Mouse (Mus musculus): ENCODE measurements around the gene Liph. TPM values are rescaled to one million over a fixed set of nuclear protein-coding genes. Genes with fewer than 3 reads are reported as not detected.

The Liph gene
- polyA plus RNA-seq, 1 experiment from 2014 or later: 0.68 TPM

- no peak for DNase-seq (ENCODE audit: low spot score)
- Histone ChIP-seq H3K9ac (no peak overlapping the region), H3K4me2 (replicated peaks) (no peak overlapping the region), H3K36me3 (replicated peaks; ENCODE audit: control insufficient read depth, insufficient read depth) (no peaks in the 10 kb centered on the region), H3K4me3 (replicated peaks; ENCODE audit: low read length) (no peak overlapping the region), H3K27ac (no peak overlapping the region), H3K4me1 (replicated peaks; ENCODE audit: control insufficient read depth, insufficient read depth, low read length) (no peaks in the 10 kb centered on the region), H3K27me3 (ENCODE audit: control insufficient read depth, insufficient read depth, low read length) (no peaks in the 10 kb centered on the region), H3K9me3 (ENCODE audit: control insufficient read depth, low read length) (no peaks in the 10 kb centered on the region)
- ATAC-seq (ENCODE audit: low FRiP score): no peak
- 91% methylated on average over 12 of the region's 12 CpGs for WGBS
These were observed 11.4 kb downstream of the Liph start for GRCm38 (mm10) chr16:21984091-21984490.

GRCm38 (mm10) chr16:21983581-21983980 lies 11.9 kb downstream of the Liph start:
- DNase-seq (ENCODE audit: low spot score): no peak
- Histone ChIP-seq H3K36me3 (replicated peaks; ENCODE audit: control insufficient read depth, insufficient read depth) (no peaks in the 10 kb centered on the region), H3K4me1 (replicated peaks; ENCODE audit: control insufficient read depth, insufficient read depth, low read length) (no peaks in the 10 kb centered on the region)

GRCm38 (mm10) chr16:21983146-21983545 lies 12.3 kb downstream of the Liph start:
- ATAC-seq (ENCODE audit: low FRiP score): no peak

More at GRCm38 (mm10) chr16:21983581-21983980, 11.9 kb downstream of the Liph start:
- H3K27me3 ChIP-seq (ENCODE audit: control insufficient read depth, insufficient read depth, low read length): no peaks in the 10 kb centered on the region
- no peak overlapping the region for H3K4me2 ChIP-seq (replicated peaks)
- WGBS: 88% methylated on average over 4 of the region's 4 CpGs
- no peak overlapping the region for H3K9ac ChIP-seq
- no peak for ATAC-seq (ENCODE audit: low FRiP score)
- H3K9me3 ChIP-seq (ENCODE audit: control insufficient read depth, low read length): no peaks in the 10 kb centered on the region
- no peak overlapping the region for H3K4me3 ChIP-seq (replicated peaks; ENCODE audit: low read length)
- H3K27ac ChIP-seq: no peak overlapping the region

GRCm38 (mm10) chr16:21977347-21977746 lies 18.1 kb downstream of the Liph start:
- H3K4me2 ChIP-seq (replicated peaks): no peak overlapping the region
- DNase-seq (ENCODE audit: low spot score) (no peak), ATAC-seq (ENCODE audit: low FRiP score) (no peak)
- no peaks in the 10 kb centered on the region for H3K9me3 ChIP-seq (ENCODE audit: control insufficient read depth, low read length)
- H3K9ac ChIP-seq: no peak overlapping the region
- H3K4me1 ChIP-seq (replicated peaks; ENCODE audit: control insufficient read depth, insufficient read depth, low read length): no peaks in the 10 kb centered on the region; the same call in 1 of the 2 replicates
- H3K4me3 ChIP-seq (replicated peaks; ENCODE audit: low read length): no peak overlapping the region
- no peaks in the 10 kb centered on the region for H3K27me3 ChIP-seq (ENCODE audit: control insufficient read depth, insufficient read depth, low read length)
- no peak overlapping the region for H3K27ac ChIP-seq
- 89% methylated on average over 5 of the region's 5 CpGs for WGBS
- no peaks in the 10 kb centered on the region for H3K36me3 ChIP-seq (replicated peaks; ENCODE audit: control insufficient read depth, insufficient read depth)

More at GRCm38 (mm10) chr16:21983146-21983545, 12.3 kb downstream of the Liph start:
- no peaks in the 10 kb centered on the region for H3K36me3 ChIP-seq (replicated peaks; ENCODE audit: control insufficient read depth, insufficient read depth)
- H3K4me2 ChIP-seq (replicated peaks): no peak overlapping the region
- no peak for DNase-seq (ENCODE audit: low spot score)
- 94% methylated on average over 9 of the region's 9 CpGs for WGBS
- H3K27me3 ChIP-seq (ENCODE audit: control insufficient read depth, insufficient read depth, low read length): no peaks in the 10 kb centered on the region
- no peaks in the 10 kb centered on the region for H3K4me1 ChIP-seq (replicated peaks; ENCODE audit: control insufficient read depth, insufficient read depth, low read length)
- no peak overlapping the region for H3K4me3 ChIP-seq (replicated peaks; ENCODE audit: low read length)
- no peak overlapping the region for H3K27ac ChIP-seq
- no peak overlapping the region for H3K9ac ChIP-seq
- no peaks in the 10 kb centered on the region for H3K9me3 ChIP-seq (ENCODE audit: control insufficient read depth, low read length)

- Histone ChIP-seq H3K36me3 (replicated peaks; ENCODE audit: control insufficient read depth, insufficient read depth) (no peaks in the 10 kb centered on the region), H3K4me1 (replicated peaks; ENCODE audit: control insufficient read depth, insufficient read depth, low read length) (no peaks in the 10 kb centered on the region; the same call in 1 of the 2 replicates), H3K27ac (no peak overlapping the region), H3K9ac (peak overlapping the region; percentile 22; the same call in 1 of the 2 replicates), H3K4me2 (replicated peaks) (peak overlapping the region; percentile 41), H3K27me3 (ENCODE audit: control insufficient read depth, insufficient read depth, low read length) (no peaks in the 10 kb centered on the region), H3K9me3 (ENCODE audit: control insufficient read depth, low read length) (no peaks in the 10 kb centered on the region), H3K4me3 (replicated peaks; ENCODE audit: low read length) (no peak overlapping the region)
- 2% methylated on average over 16 of the region's 16 CpGs for WGBS
- DNase-seq (ENCODE audit: low spot score) (no peak), ATAC-seq (ENCODE audit: low FRiP score) (no peak)
These were observed 19.3 kb downstream of the Liph start for GRCm38 (mm10) chr16:21976203-21976602.

- no peak for ATAC-seq (ENCODE audit: low FRiP score)
- no peak overlapping the region for H3K27ac ChIP-seq
These were observed 24.0 kb downstream of the Liph start for GRCm38 (mm10) chr16:21971446-21971845.

GRCm38 (mm10) chr16:21970536-21970935 lies 24.9 kb downstream of the Liph start:
- H3K4me2 ChIP-seq (replicated peaks): no peak overlapping the region
- H3K9me3 ChIP-seq (ENCODE audit: control insufficient read depth, low read length): no peaks in the 10 kb centered on the region
- no peak for ATAC-seq (ENCODE audit: low FRiP score)
- DNase-seq (ENCODE audit: low spot score): no peak
- no peaks in the 10 kb centered on the region for H3K36me3 ChIP-seq (replicated peaks; ENCODE audit: control insufficient read depth, insufficient read depth)
- H3K9ac ChIP-seq: no peak overlapping the region
- H3K27me3 ChIP-seq (ENCODE audit: control insufficient read depth, insufficient read depth, low read length): no peaks in the 10 kb centered on the region
- H3K4me1 ChIP-seq (replicated peaks; ENCODE audit: control insufficient read depth, insufficient read depth, low read length): no peaks in the 10 kb centered on the region
- no peak overlapping the region for H3K27ac ChIP-seq
- no peak overlapping the region for H3K4me3 ChIP-seq (replicated peaks; ENCODE audit: low read length)
- WGBS: 87% methylated on average over 6 of the region's 6 CpGs

More at GRCm38 (mm10) chr16:21971446-21971845, 24.0 kb downstream of the Liph start:
- Histone ChIP-seq H3K4me1 (replicated peaks; ENCODE audit: control insufficient read depth, insufficient read depth, low read length) (no peaks in the 10 kb centered on the region; the same call in 1 of the 2 replicates), H3K36me3 (replicated peaks; ENCODE audit: control insufficient read depth, insufficient read depth) (no peaks in the 10 kb centered on the region), H3K9ac (no peak overlapping the region), H3K27me3 (ENCODE audit: control insufficient read depth, insufficient read depth, low read length) (no peaks in the 10 kb centered on the region), H3K9me3 (ENCODE audit: control insufficient read depth, low read length) (no peaks in the 10 kb centered on the region), H3K4me2 (replicated peaks) (no peak overlapping the region), H3K4me3 (replicated peaks; ENCODE audit: low read length) (no peak overlapping the region)
- 76% methylated on average over 4 of the region's 4 CpGs for WGBS
- DNase-seq (ENCODE audit: low spot score): no peak

GRCm38 (mm10) chr16:21969874-21970273 lies 25.6 kb downstream of the Liph start:
- H3K4me2 ChIP-seq (replicated peaks): no peak overlapping the region
- H3K27me3 ChIP-seq (ENCODE audit: control insufficient read depth, insufficient read depth, low read length): no peaks in the 10 kb centered on the region
- no peaks in the 10 kb centered on the region for H3K9me3 ChIP-seq (ENCODE audit: control insufficient read depth, low read length)
- no peaks in the 10 kb centered on the region for H3K36me3 ChIP-seq (replicated peaks; ENCODE audit: control insufficient read depth, insufficient read depth)
- no peak overlapping the region for H3K4me3 ChIP-seq (replicated peaks; ENCODE audit: low read length)
- DNase-seq (ENCODE audit: low spot score) (no peak), ATAC-seq (ENCODE audit: low FRiP score) (no peak)
- no peak overlapping the region for H3K9ac ChIP-seq
- H3K4me1 ChIP-seq (replicated peaks; ENCODE audit: control insufficient read depth, insufficient read depth, low read length): no peaks in the 10 kb centered on the region
- 78% methylated on average over 4 of the region's 5 CpGs for WGBS
- H3K27ac ChIP-seq: no peak overlapping the region

- Histone ChIP-seq H3K27ac (no peak overlapping the region), H3K4me1 (replicated peaks; ENCODE audit: control insufficient read depth, insufficient read depth, low read length) (no peaks in the 10 kb centered on the region), H3K9ac (no peak overlapping the region), H3K27me3 (ENCODE audit: control insufficient read depth, insufficient read depth, low read length) (no peaks in the 10 kb centered on the region), H3K4me2 (replicated peaks) (no peak overlapping the region), H3K4me3 (replicated peaks; ENCODE audit: low read length) (no peak overlapping the region), H3K36me3 (replicated peaks; ENCODE audit: control insufficient read depth, insufficient read depth) (no peaks in the 10 kb centered on the region), H3K9me3 (ENCODE audit: control insufficient read depth, low read length) (no peaks in the 10 kb centered on the region)
- no peak for DNase-seq (ENCODE audit: low spot score)
- ATAC-seq (ENCODE audit: low FRiP score): no peak
- WGBS: 91% methylated on average over 3 of the region's 3 CpGs
These were observed 29.9 kb downstream of the Liph start for GRCm38 (mm10) chr16:21965576-21965975.

- Histone ChIP-seq H3K4me1 (replicated peaks; ENCODE audit: control insufficient read depth, insufficient read depth, low read length) (no peaks in the 10 kb centered on the region), H3K27me3 (ENCODE audit: control insufficient read depth, insufficient read depth, low read length) (no peaks in the 10 kb centered on the region)
- 86% methylated on average over 12 of the region's 12 CpGs for WGBS
These were observed 39.9 kb downstream of the Liph start for GRCm38 (mm10) chr16:21955591-21955990.

More at GRCm38 (mm10) chr16:21955591-21955990, 39.9 kb downstream of the Liph start:
- no peaks in the 10 kb centered on the region for H3K36me3 ChIP-seq (replicated peaks; ENCODE audit: control insufficient read depth, insufficient read depth)
- DNase-seq (ENCODE audit: low spot score) (no peak), ATAC-seq (ENCODE audit: low FRiP score) (no peak)
- H3K4me2 ChIP-seq (replicated peaks): no peak overlapping the region
- H3K9me3 ChIP-seq (ENCODE audit: control insufficient read depth, low read length): no peaks in the 10 kb centered on the region
- H3K27ac ChIP-seq: no peak overlapping the region
- no peak overlapping the region for H3K9ac ChIP-seq
- H3K4me3 ChIP-seq (replicated peaks; ENCODE audit: low read length): no peak overlapping the region
